Mouse (Mus musculus) granulocyte monocyte progenitor cell, adult 5-6 weeks (primary cell): ENCODE data around the gene Zbtb2. TPM values are rescaled to one million over a fixed set of nuclear protein-coding genes. Genes with fewer than 3 reads are reported as not detected.
"Not testable (repeated sequence)": the region's sequence is repeated elsewhere in the genome, so short reads cannot be mapped to it uniquely, and the experiment has no call there.

ENCODE experiments used
- ATAC-seq: replicated peaks from 2 replicates; pipeline ENCODE4 v1.8.0; 2016; ENCODE audit warnings: mild to moderate bottlenecking, moderate TSS enrichment, inconsistent platforms; ENCODE audit not compliant: poor library complexity, severe bottlenecking
- total RNA-seq, 2 experiments: library from RNA; stranded (forward) in 1 of 2; stranded (reverse) in 1 of 2; fragments of 200-712, 200-1000 nt in 1 of 2; fragments of >200 nt in 1 of 2; fragmentation: Nextera tagmentation in 1 of 2; gene quantifications; 2 replicates each; pipeline ENCODE4 v1.2.3; 2014 to 2017

Zbtb2 gene
- 6.8 and 12.9 TPM in 2 replicates for total RNA-seq (2014; fragmentation: Nextera tagmentation)
- total RNA-seq (2017) = 11.1 and 13.4 TPM in 2 replicates

GRCm38 (mm10) chr10:4387701-4388383, at the start of gene Zbtb2:
Zbtb2 (minus strand) TSS chr10:4388108.
- peak; percentile 16 for ATAC-seq

GRCm38 (mm10) chr10:4435416-4435815, 47.5 kb upstream of the Zbtb2 start:
- ATAC-seq = no peak

- not testable (repeated sequence) for ATAC-seq
Observed at GRCm38 (mm10) chr10:4433871-4434270, 46.0 kb upstream of the Zbtb2 start.

GRCm38 (mm10) chr10:4432996-4433755, 45.3 kb upstream of the Zbtb2 start:
- ATAC-seq = no peak

- ATAC-seq = peak; percentile 83
Observed at GRCm38 (mm10) chr10:4432123-4432931, 44.4 kb upstream of the Zbtb2 start, which contains the start of the genes Rmnd1 and Armt1. Rmnd1 (minus strand) TSS chr10:4432388. Armt1 (plus strand) TSS chr10:4432467.

- ATAC-seq = no peak
Observed at GRCm38 (mm10) chr10:4431746-4432122, 43.8 kb upstream of the Zbtb2 start.

GRCm38 (mm10) chr10:4430826-4431225, 42.9 kb upstream of the Zbtb2 start:
- no peak for ATAC-seq

- peak; percentile 44 for ATAC-seq
Observed at GRCm38 (mm10) chr10:4430399-4430798, 42.5 kb upstream of the Zbtb2 start.

GRCm38 (mm10) chr10:4425245-4425644, 37.3 kb upstream of the Zbtb2 start:
- ATAC-seq = 0 out of 2 replicates have a peak, but pooled peaks have one; percentile 37

GRCm38 (mm10) chr10:4407191-4407590, 19.3 kb upstream of the Zbtb2 start:
- no peak for ATAC-seq

- ATAC-seq = no peak
Observed at GRCm38 (mm10) chr10:4405511-4405910, 17.6 kb upstream of the Zbtb2 start.

- ATAC-seq = peak; percentile 83
Observed at GRCm38 (mm10) chr10:4404895-4405491, 17.1 kb upstream of the Zbtb2 start.

- ATAC-seq = no peak
Observed at GRCm38 (mm10) chr10:4398058-4398457, 10.2 kb upstream of the Zbtb2 start.

- ATAC-seq = no peak
Observed at GRCm38 (mm10) chr10:4395321-4395720, 7.4 kb upstream of the Zbtb2 start.

- peak; percentile 41 for ATAC-seq
Observed at GRCm38 (mm10) chr10:4391851-4392250, 3.9 kb upstream of the Zbtb2 start.

- ATAC-seq = no peak
Observed at GRCm38 (mm10) chr10:4391076-4391475, 3.2 kb upstream of the Zbtb2 start.

GRCm38 (mm10) chr10:4390550-4390949, 2.6 kb upstream of the Zbtb2 start:
- no peak for ATAC-seq

- no peak for ATAC-seq
Observed at GRCm38 (mm10) chr10:4389461-4390112, 1.7 kb upstream of the Zbtb2 start.

GRCm38 (mm10) chr10:4389036-4389435, 1.1 kb upstream of the Zbtb2 start:
- no peak for ATAC-seq

- ATAC-seq = no peak
Observed at GRCm38 (mm10) chr10:4388384-4388745, 457 bp upstream of the Zbtb2 start.
